Mouse (Mus musculus): ENCODE results near the gene Traf4.
"Not testable (repeated sequence)": the region's sequence is repeated elsewhere in the genome, so short reads cannot be mapped to it uniquely, and the experiment has no call there.

Traf4 gene

GRCm38 (mm10) chr11:78164924-78165760 lies at the start of gene Traf4:
Gene Traf4, minus strand, starts transcription at chr11:78165589.
- in situ Hi-C loops (cut with MboI; ENCODE audit: unreplicated experiment in 2 of 2): no loop called here

GRCm38 (mm10) chr11:78213086-78213817 lies 47.9 kb upstream of the Traf4 start:
- in situ Hi-C loops (cut with MboI; ENCODE audit: unreplicated experiment in 2 of 2): no loop called here

GRCm38 (mm10) chr11:78211513-78211912 lies 46.1 kb upstream of the Traf4 start:
- in situ Hi-C loops (cut with MboI; ENCODE audit: unreplicated experiment in 2 of 2): no loop called here

- in situ Hi-C loops (cut with MboI; ENCODE audit: unreplicated experiment in 2 of 2): no loop called here
Observed at GRCm38 (mm10) chr11:78210615-78211014, 45.2 kb upstream of the Traf4 start.

DNA sequence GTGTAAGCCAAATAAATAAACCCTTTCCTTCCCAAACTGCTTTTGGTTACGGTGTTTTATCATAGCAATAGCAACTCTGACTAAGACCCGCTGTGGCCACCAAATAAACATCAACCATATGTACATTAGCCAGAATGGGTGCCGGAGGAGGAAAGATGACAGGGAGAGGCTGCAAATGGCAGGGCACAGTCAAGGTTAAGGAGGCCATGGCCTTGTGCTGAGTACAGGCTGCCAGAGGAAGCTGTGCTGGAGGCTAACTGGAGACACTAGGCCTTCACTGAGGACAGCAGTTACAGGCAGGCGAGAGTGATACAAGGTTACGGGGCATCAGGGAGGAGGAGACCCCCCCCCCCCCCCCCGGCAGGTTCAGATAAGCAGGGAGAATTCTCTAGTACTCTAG lies 44.5 kb upstream of the Traf4 start:
- in situ Hi-C loops (cut with MboI; ENCODE audit: unreplicated experiment in 2 of 2): no loop called here

GRCm38 (mm10) chr11:78207190-78207589 lies 41.8 kb upstream of the Traf4 start:
- in situ Hi-C loops (cut with MboI; ENCODE audit: unreplicated experiment in 2 of 2): no loop called here

- in situ Hi-C loops (cut with MboI; ENCODE audit: unreplicated experiment in 2 of 2): no loop called here
Observed at GRCm38 (mm10) chr11:78205361-78206206, 40.2 kb upstream of the Traf4 start.

GRCm38 (mm10) chr11:78204287-78204686 lies 38.9 kb upstream of the Traf4 start:
- in situ Hi-C loops (cut with MboI; ENCODE audit: unreplicated experiment in 2 of 2): no loop called here

DNA sequence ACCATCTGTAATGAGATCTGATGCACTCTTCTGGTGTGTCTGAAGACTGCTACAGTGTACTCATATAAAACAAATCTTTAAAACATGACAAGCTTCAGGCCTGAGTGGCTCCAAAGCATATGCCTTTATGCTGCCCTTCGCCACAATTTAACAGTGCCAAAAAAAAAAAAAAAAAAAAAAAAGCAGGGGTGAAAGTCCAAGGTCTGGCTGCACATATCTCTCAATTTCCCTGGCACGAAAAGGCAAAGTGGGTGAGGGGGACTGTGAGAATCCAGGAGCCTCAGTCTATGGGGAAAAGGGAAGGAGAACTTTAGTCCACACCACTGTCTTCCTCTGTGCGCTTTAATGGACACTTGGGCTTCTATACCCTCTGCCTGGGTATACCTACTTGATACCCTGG lies 37.0 kb upstream of the Traf4 start:
- in situ Hi-C loops (cut with MboI; ENCODE audit: unreplicated experiment in 2 of 2): no loop called here

- in situ Hi-C loops (cut with MboI; ENCODE audit: unreplicated experiment in 2 of 2): no loop called here
Observed at GRCm38 (mm10) chr11:78195101-78195863, 29.9 kb upstream of the Traf4 start.

DNA sequence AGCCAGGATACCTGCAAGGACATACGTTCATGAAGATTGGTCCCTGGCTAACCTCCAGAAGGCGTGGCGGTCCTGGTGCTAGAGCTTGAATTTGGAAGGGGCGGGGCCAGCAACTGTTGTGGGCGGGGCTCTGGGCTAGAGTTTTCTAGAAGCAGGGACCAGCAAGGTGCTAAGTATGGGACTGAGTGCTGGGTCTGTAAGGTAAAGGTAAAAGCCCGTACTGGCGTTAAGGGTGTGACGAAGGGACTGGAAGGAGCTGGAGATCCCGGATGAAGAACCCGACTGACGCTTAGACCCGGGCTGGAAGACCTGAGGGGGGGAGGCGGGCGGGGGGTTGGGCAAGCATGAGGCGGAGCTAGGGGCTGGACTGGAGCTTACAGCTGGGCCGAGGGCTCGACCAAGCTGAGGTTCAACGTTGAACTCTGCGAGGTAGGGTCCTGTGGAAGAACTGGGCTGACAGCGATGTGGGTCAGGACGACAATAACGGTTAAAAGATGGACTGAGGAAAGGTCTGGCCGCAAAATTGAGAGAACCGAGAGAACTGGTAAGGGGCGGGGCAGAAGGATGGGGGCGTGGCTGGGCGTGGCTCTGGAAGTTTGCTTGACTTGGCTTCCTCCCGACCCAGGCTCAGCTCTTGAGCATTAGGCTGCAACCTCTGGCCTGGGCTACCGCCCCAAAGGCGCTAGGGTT lies 29.2 kb upstream of the Traf4 start:
- in situ Hi-C loops (cut with MboI; ENCODE audit: unreplicated experiment in 2 of 2): no loop called here

- in situ Hi-C loops (cut with MboI; ENCODE audit: unreplicated experiment in 2 of 2): no loop called here
Observed at GRCm38 (mm10) chr11:78193113-78193512, 27.7 kb upstream of the Traf4 start, which contains the start of gene Proca1. Gene Proca1, plus strand, starts transcription at chr11:78193392.

- in situ Hi-C loops (cut with MboI; ENCODE audit: unreplicated experiment in 2 of 2): no loop called here
Observed at GRCm38 (mm10) chr11:78190041-78190440, 24.7 kb upstream of the Traf4 start.

GRCm38 (mm10) chr11:78189234-78190040 lies 24.0 kb upstream of the Traf4 start:
- in situ Hi-C loops (cut with MboI; ENCODE audit: unreplicated experiment in 2 of 2): no loop called here

- in situ Hi-C loops (cut with MboI; ENCODE audit: unreplicated experiment in 2 of 2): no loop called here
Observed at GRCm38 (mm10) chr11:78188331-78189233, 23.2 kb upstream of the Traf4 start, which contains the start of gene Rab34. Gene Rab34, plus strand, starts transcription at chr11:78188430.

GRCm38 (mm10) chr11:78184702-78185101 lies 19.3 kb upstream of the Traf4 start:
- in situ Hi-C loops (cut with MboI; ENCODE audit: unreplicated experiment in 2 of 2): not testable (repeated sequence)

- in situ Hi-C loops (cut with MboI; ENCODE audit: unreplicated experiment in 2 of 2): no loop called here
Observed at GRCm38 (mm10) chr11:78183884-78184514, 18.6 kb upstream of the Traf4 start.
